Mouse (Mus musculus): ENCODE results near the gene Rbms2.
"Not testable (repeated sequence)": the region's sequence is repeated elsewhere in the genome, so short reads cannot be mapped to it uniquely, and the experiment has no call there.

Rbms2 gene

DNA sequence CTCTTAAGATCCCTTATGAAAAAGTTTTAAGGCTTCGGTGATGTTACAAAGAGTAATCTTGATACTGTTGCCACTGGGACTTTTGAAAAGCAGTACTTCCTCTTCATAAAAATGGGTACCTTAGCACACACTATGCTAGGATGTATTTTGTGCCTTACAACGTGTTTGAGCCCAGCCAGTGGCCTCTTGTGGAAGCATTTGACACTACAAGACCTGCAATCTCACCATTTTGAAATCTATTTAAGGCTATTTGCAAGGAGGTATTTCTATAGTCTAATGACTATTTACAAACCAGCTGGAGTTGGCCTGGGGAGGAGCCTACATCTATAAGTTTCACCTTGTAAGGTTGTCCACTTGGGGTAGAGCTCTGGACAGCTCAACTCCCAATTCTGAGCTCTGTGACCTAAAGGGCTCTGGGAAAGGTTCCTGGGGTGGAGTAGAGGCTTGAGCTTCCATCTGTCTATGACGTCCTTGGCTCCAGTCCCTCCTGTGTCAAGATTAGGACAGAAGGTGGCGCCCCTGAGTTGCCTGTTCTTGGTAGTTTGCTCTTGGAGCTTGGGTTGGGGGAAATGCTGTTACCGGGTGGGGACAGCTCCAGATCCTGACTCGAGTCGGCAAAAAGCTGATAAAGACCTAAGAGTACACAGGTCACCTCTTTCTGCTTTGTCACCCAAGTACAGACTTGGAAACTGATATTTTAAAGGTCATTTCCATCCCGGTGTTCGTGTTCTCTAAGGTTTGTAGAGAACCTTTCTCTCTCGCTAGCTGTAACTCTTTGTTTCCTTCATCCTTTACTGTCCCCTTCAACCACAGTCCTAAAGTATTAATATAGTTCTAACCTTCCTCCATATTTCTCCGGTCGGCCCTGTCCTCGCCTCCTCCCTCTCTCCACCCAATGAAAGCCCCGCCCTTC is 89.2 kb downstream of the Rbms2 start:
- peak; percentile 89 for DNase-seq

DNA sequence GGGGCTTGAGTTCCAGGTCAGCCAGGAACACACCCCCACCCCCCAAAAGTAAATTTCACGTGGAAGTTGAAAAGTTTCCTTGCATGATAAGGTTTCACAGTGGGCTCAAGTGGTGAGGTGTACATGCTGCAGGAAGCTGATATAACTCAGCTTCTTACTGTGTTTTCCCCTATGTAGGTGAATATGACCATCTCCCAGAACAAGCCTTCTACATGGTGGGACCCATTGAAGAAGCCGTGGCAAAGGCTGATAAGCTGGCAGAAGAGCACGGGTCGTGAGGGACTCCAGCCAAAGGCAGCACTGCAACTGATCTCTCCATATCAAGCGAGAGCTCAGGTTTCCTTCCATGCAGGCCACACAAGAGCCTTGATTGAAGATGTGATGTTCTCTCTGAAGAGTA is 90.3 kb downstream of the Rbms2 start:
- no peak for DNase-seq

DNA sequence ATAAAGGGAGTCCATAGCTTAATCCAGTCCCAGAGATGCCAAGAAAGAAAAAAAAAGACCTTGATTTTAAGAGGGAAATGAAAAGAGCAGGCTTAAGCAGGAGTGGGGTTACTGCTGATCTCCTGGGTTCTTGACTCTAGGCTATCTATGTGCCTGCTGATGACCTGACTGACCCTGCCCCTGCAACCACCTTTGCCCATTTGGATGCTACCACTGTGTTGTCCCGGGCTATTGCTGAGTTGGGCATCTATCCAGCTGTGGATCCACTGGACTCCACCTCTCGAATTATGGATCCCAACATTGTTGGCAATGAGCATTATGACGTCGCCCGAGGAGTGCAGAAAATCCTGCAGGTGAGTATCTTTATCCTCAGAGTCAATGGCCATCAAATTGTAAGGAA is 91.9 kb downstream of the Rbms2 start:
- no peak for DNase-seq

DNA sequence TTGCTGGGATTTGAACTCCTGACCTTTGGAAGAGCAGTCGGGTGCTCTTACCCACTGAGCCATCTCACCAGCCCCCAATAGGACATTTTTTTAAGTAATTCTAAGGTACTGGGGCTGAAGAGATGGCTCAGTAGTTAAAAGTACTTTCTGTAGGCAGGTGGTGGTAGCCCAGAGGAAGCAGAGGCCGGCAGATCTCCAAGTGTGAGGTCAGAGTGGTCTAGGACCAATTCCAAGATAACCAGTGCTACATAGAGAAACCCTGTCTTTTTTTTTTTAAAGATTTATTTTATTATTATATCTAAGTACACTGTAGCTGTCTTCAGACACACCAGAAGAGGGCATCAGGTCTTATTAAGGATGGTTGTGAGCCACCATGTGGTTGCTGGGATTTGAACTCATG is 92.9 kb downstream of the Rbms2 start:
- not testable (repeated sequence) for DNase-seq

DNA sequence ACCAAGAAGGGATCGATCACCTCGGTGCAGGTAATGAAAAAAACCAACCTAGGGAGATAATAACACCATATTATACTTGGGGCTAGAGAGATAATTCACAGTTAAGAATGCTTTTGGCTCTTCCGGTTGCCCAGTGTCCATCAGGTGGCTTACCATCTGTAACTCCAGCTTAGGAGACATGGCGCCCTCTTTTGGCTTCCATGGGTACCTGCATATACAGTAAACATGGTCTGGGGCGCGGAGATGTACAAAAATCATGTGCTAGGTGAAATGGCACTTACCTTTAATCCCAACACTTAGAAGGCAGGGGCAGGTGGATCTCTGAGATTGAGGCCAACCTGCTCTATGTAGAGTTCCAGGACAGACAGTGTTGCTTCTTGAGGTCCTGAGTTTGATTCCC is 93.7 kb downstream of the Rbms2 start:
- peak; percentile 60 for DNase-seq

DNA sequence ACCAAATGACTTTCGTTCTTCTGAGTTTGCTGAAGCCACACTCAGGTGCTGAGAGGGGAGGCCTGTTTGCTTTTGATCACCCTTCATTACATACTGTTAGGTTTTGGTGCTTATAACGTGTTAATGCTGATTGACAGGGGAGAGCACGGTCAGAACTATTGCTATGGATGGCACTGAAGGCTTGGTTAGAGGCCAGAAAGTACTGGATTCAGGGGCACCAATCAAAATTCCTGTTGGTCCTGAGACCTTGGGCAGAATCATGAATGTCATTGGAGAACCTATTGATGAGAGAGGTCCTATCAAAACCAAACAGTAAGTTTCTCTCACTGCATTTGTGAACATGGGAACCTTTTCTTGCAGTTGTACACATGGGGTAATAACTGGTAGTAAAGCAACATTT is 95.9 kb downstream of the Rbms2 start:
- DNase-seq: no peak

DNA sequence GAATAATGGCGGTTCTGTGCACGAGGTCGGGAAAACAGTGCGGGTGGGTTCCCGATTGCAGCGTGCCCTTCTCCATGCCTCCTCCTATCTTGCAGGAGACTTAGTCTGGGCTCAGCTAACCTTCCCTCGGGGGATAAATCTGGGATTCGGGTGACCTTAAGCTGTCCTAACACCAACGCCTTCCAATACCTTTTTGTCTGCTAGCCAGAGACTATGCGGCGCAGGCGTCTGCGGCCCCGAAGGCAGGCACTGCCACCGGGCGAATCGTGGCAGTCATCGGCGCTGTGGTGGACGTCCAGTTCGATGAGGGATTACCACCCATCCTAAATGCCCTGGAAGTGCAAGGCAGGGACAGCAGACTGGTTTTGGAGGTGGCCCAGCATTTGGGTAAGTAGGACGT is 96.4 kb downstream of the Rbms2 start:
- no peak for DNase-seq

DNA sequence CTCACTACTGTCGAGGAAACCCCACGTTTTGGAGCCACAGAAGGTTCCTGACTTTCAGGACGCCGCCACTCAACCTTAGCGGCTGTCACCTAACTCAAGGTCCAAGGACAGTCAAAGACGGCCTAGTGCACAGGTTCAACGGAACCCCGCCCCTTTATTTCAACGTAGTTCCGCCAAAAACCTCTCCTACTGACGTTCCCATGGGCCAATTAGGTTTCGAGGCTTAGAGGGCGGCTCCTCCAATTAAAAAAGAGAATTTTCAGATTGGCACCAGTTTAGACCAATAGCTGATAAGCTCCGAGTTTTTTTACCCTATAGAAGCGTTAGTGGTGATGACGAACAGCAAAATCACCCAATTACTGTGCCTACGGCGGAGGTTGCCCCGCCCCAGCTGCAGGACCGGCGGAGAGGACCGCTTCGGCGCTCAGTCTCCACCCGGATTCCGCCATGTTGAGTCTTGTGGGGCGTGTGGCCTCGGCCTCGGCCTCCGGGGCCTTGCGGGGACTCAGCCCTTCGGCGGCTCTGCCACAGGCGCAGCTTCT is 97.1 kb downstream of the Rbms2 start, which contains the start of gene Atp5b:
Atp5b (plus strand) TSS at position 394 of the 542 bp plus-strand sequence.
- DNase-seq: peak; percentile 98

DNA sequence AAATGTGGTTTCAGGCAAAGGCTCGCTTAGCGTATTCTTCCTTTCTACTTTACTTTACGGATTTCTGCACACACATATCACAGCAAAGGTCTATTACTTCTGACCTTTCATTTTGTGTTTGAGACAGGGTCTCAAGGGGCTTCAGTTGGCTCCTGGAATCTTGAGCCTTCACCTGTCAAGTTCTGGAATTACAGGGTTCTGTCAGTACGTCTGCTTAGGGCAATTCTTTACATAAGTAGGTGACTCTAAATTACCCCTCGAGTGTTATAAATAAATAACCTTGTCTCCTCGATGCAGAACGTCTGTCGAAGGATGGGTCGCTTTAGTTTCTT is 97.7 kb downstream of the Rbms2 start:
- no peak for DNase-seq

DNA sequence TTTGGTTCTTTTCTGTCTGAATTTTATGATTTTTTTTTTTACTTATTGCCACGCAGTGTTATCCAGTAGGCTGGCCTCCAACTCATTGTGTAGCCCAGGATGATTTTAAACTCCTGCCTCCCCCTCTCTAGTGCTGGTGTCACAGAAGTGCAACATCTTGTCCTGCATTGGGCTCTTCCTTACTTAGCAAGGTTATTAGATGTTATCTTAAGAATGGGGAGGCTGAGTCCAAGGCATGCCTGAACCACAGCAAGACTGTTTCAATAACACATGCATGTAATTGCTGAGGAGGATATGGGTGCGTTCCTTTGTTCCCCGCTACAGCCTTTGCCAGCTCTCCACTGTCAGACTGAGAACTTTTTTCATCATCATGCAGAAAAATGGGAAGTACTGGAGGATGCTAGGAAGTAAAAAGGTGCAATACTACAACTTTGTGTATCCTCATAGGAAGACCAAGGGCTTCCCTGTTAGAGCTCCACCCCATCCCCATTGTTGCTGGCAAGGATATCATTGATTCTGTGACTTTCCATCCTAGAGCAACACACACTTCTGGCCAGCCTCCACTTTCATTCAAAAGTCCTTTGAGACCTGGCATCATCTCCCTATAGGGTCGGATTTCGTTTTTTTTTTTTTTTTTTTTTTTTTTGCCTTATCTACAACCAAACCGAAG is 98.2 kb downstream of the Rbms2 start:
- DNase-seq: no peak

Data from embryo, embryonic 11 days (tissue).